Mouse (Mus musculus): ENCODE measurements around the gene Nnmt.

- TF ChIP-seq CTCF (conservative IDR thresholded peaks at IDR 0.05 in 1 of 2, IDR thresholded peaks at IDR 0.05 in 1 of 2; ENCODE audit: low read depth in 2 of 2, low read length in 2 of 2) (no peak), MAX (IDR thresholded peaks at IDR 0.05; ENCODE audit: low read length) (no peak), EP300 (IDR thresholded peaks at IDR 0.05; ENCODE audit: low read length) (no peak)
Measured at GRCm38 (mm10) chr9:48607417-48607816, 2.5 kb upstream of the Nnmt start.
